Mouse (Mus musculus) ovary, postnatal 10 days (tissue): Measurements from ENCODE around the gene Zfp683.

ENCODE experiments used
- DNase-seq: peaks from one replicate; pipeline ENCODE4 v3.0.0; 2022; ENCODE audit warnings: low spot score

Zfp683 gene

GRCm38 (mm10) chr4:134053538-134053937 lies at the start of gene Zfp683:
Gene Zfp683, plus strand, starts transcription at chr4:134053838.
- no peak for DNase-seq

GRCm38 (mm10) chr4:134005581-134006358 lies 47.9 kb upstream of the Zfp683 start:
- no peak for DNase-seq

DNA sequence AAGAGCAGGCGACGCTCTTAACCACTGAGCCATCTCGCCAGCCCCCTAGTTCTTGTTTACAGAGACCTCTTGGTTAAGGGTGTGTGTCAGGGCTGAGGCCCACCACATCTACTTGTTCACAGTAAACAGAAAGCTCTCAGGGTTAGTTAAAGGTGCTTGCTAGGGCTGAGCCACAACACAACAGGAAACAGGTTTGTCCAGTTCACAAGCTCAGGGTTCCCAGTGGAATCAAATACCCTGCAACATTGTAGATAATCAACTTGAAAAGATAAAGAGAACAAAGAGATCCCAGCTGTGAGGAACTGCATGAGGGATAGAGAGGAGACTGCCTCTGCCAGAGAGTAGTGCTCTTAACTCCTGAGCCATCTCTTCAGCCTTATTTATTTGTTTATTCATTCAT lies 46.8 kb upstream of the Zfp683 start:
- DNase-seq: no peak

- no peak for DNase-seq
Observed at GRCm38 (mm10) chr4:134009709-134010108, 43.9 kb upstream of the Zfp683 start.

GRCm38 (mm10) chr4:134011450-134012414 lies 41.9 kb upstream of the Zfp683 start:
- no peak for DNase-seq

DNA sequence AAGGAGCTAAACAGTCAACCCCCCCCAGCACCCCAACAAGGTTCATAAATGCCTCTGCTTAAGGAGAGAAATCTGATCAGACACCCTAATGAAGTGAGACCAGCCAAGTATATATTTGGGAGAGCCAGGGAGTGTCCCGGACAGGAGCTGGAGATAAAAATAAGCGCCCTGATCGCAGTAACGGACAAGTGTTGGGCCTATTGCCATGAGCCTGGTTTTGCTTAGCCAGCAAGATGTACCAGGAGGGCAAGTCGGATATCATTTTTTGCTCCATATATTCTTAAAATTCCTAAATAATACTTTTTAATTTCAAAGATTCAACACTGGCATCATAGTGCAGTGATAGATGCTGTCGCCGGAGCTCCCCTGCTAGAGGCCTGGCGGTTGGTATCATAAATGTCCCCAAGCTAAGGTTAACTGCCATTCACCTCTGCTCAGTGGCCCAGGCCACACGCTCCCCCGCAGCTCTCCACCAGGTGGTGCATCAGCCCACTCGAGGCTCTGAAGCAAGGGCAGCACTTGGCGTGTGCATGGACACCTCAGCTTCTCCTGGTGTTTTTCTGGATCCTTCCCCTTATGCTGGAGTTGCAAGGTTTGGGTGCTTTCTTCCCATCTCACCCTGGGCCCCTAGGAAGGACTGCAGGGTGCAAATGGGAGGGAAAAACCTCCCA lies 40.6 kb upstream of the Zfp683 start:
- DNase-seq: no peak

GRCm38 (mm10) chr4:134016208-134016607 lies 37.4 kb upstream of the Zfp683 start:
- DNase-seq: no peak

DNA sequence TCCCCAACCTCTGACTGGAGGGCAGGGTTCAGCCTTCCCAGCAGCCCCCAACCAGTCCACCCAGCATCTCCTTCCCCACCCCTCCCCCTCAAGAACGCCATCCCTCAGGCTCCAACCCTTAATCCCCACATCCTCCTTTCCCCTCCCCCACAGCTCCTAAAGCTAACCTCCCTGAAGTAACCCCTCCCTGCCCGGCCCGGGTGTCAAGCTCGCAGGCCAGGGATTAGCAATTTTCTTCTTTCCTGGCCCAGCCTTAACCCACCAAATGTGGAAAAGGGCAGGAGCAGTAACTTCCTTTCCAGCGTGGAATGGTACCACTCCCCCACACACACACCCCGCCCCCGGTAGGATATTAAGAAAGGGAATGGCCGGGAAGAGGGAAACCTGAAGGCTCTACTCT lies 36.9 kb upstream of the Zfp683 start:
- DNase-seq: no peak

- no peak for DNase-seq
Observed at GRCm38 (mm10) chr4:134017201-134017865, 36.3 kb upstream of the Zfp683 start.

DNA sequence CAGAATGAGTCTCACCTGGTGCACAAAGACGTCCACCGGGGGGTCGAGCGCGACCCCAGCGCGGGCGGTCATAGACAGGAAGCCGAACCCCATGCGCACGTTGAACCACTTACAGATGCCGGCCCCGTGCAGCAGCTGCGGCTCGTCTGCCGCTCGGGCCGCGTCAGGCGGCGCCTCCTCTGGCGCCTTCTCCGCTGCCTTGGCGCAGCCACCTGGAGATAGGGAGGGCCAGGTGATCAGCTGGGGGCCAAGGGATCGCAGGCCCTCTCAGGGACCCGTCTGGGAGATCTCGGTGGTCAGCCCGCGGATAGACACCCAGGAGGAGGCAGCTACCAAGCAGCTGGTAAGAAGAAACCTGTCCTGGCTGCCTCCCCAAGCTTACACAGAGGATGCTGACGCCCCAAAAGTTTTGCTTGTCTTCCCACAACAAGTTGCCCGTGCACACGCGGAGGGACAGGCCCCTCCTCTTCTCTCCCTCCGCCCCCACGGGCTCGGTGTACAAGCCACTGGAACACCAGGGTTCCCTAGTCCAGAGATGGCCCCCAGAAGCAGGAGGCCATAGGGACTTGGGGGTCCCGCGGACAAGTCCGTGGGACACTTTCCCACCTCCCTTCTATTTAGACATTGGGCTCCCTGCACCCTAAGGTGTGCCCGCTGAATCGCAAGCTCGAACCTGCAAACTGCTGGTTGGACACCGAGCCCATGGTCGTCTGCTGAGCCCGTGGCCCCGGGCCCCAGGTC lies 35.4 kb upstream of the Zfp683 start:
- no peak for DNase-seq

GRCm38 (mm10) chr4:134018779-134019145 lies 34.9 kb upstream of the Zfp683 start, which contains the start of gene Lin28a:
Gene Lin28a, minus strand, starts transcription at chr4:134018841.
- DNase-seq: no peak

- DNase-seq: no peak
Observed at GRCm38 (mm10) chr4:134019210-134019609, 34.4 kb upstream of the Zfp683 start.

GRCm38 (mm10) chr4:134019641-134020351 lies 33.8 kb upstream of the Zfp683 start:
- no peak for DNase-seq

GRCm38 (mm10) chr4:134020621-134021020 lies 33.0 kb upstream of the Zfp683 start:
- DNase-seq: peak; percentile 87

- DNase-seq: no peak
Observed at GRCm38 (mm10) chr4:134025802-134026201, 27.8 kb upstream of the Zfp683 start.

GRCm38 (mm10) chr4:134035953-134036352 lies 17.7 kb upstream of the Zfp683 start:
- DNase-seq: peak; percentile 42

DNA sequence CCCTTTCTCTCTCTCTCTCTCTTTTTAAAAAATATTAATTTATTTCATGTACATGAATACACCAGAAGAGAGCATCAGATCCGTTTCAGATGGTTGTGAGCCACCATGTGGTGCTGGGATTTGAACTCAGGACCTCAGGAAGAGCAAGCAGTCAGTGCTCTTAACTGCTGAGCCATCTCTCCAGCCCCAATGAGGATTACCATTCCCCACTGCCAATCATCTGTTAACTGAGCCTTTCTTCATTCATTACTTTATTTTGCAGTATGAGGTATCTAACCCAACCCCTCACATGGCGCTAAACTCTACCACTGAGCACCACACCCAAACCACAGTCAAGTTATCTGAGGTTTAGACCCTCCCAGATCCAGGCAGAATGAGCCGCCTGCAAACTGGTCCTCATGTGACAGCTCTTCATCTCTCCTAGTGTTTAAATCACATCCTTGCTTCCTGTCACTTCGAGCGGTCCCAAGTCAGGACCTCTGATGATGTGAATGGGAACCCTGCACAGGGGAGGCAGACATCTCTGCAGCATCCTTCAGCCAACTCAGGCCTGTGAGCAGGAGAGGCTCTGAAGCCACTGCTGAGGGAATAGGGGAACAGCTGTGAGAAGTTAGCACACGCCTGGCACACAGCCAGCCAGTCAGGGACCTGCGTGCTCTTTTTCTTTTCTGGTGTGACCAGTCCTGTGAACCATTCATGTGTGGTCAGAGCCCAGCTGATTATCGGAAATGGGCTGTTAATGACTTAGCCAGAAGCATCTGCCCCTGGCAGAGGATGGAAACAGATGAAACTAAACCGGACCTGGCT lies 12.1 kb upstream of the Zfp683 start:
- no peak for DNase-seq

GRCm38 (mm10) chr4:134043041-134043440 lies 10.6 kb upstream of the Zfp683 start:
- no peak for DNase-seq

DNA sequence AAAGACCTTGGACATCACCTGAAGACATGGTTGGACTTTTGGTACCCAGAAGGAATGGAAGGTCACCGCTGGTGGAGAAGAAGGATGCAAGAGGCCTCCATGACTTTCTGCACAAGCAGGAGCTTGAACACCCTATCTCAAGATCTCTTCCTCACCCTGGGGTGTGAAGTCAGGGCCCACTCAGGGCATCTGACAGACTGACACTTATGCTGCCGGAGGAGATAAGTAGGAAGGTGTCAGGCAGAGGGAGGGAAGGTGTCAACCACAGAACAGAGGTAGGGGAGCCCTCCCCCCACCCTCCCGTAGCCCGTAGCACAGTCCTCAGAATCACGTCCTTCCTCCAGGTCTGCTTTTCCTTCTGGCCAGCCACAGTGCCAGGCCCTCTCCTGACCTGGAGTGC lies 6.0 kb upstream of the Zfp683 start:
- no peak for DNase-seq

GRCm38 (mm10) chr4:134051912-134052311 lies 1.7 kb upstream of the Zfp683 start:
- no peak for DNase-seq
